Mouse (Mus musculus): Measurements from ENCODE around the gene Ahsa1.

DNA sequence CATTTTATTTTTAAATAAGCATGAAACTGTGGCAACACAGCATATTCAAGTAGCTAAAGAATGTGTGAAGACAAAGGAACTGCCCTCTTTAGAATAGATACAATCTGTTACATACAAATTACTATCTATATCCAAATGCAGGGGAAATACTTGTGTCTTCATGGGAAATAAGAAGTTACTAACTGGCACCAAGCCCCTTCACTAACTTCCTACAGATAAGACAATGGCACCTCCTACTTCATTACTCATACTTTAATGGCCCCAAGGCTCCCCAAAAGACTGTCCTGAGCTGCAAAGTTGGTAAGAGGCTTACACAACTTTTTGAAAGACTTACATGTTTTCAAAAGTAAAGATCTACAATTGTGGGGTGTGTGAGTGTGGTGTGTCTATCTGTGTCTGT lies 48.7 kb upstream of the Ahsa1 start:
- TF ChIP-seq CTCF (IDR thresholded peaks at IDR 0.05; ENCODE audit: low read depth): no peak
- TF ChIP-seq EP300 (IDR thresholded peaks at IDR 0.05; ENCODE audit: low read depth): no peak
